Mouse (Mus musculus) hindbrain, embryonic 12.5 days (tissue): ENCODE measurements around the gene Isca1. TPM values are rescaled to one million over a fixed set of nuclear protein-coding genes. Genes with fewer than 3 reads are reported as not detected.
"Not testable (repeated sequence)": the region's sequence is repeated elsewhere in the genome, so short reads cannot be mapped to it uniquely, and the experiment has no call there.

Source experiments
- ATAC-seq: fragments of 200-750 bp; cut with Nextera tagmentation; 2 replicates; pipeline ENCODE4 v1.8.0; 2017; ENCODE audit warnings: moderate TSS enrichment; ENCODE audit not compliant: low FRiP score
- H3K27ac ChIP-seq: fragments of 300-500 bp; sonication (generic); 2 replicates; pipeline ENCODE4 v1.5.1; 2016; ENCODE audit warnings: mild to moderate bottlenecking
- H3K27me3 ChIP-seq: fragments of 300-500 bp; sonication (generic); 2 replicates; pipeline ENCODE4 v1.6.1; 2016; ENCODE audit warnings: mild to moderate bottlenecking
- H3K36me3 ChIP-seq: fragments of 300-500 bp; sonication (generic); 2 replicates; pipeline ENCODE4 v1.6.1; 2016; ENCODE audit warnings: mild to moderate bottlenecking
- H3K4me1 ChIP-seq: fragments of 300-500 bp; sonication (generic); 2 replicates; pipeline ENCODE4 v1.6.1; 2016
- H3K4me2 ChIP-seq: fragments of 300-500 bp; sonication (generic); replicated peaks from 2 replicates; pipeline ENCODE4 v1.6.1; 2016; ENCODE audit warnings: mild to moderate bottlenecking
- H3K4me3 ChIP-seq: fragments of 300-500 bp; sonication (generic); 2 replicates; pipeline ENCODE4 v1.5.1; 2016; ENCODE audit warnings: mild to moderate bottlenecking
- H3K9ac ChIP-seq: fragments of 300-500 bp; sonication (generic); 2 replicates; pipeline ENCODE4 v1.6.1; 2016; ENCODE audit warnings: mild to moderate bottlenecking, moderate library complexity
- H3K9me3 ChIP-seq: fragments of 300-500 bp; sonication (generic); replicated peaks from 2 replicates; pipeline ENCODE4 v1.6.1; 2016; ENCODE audit warnings: mild to moderate bottlenecking
- WGBS: fragments of 180-500 bp; shearing (Covaris S2); methylation state at CpG from one replicate; pipeline ENCODE4 v1.1.7; 2016; 5-methylcytosine and 5-hydroxymethylcytosine counted together
- polyA plus RNA-seq: library from polyadenylated mRNA; unstranded; fragments of >200 nt; fragmentation: Nextera tagmentation; extraction: Ambion mirVana; gene quantifications from 2 replicates; pipeline ENCODE4 v1.2.1, GENCODE M21; 2016

The Isca1 gene
- polyA plus RNA-seq, 1 experiment from 2014 or later, result 124 TPM

- H3K27me3 ChIP-seq, H3K27ac ChIP-seq, H3K4me3 ChIP-seq, ATAC-seq, H3K9me3 ChIP-seq, H3K4me2 ChIP-seq, H3K9ac ChIP-seq, H3K4me1 ChIP-seq, H3K36me3 ChIP-seq: not testable (repeated sequence)
- WGBS, result 35% methylated on average over 6 of the region's 6 CpGs
Measured at GRCm38 (mm10) chr13:59718857-59719440, 50.7 kb downstream of the Isca1 start.

- Histone ChIP-seq H3K9ac (no peak overlapping the region), H3K27me3 (no peaks in the 10 kb centered on the region), H3K36me3 (no peaks in the 10 kb centered on the region), H3K4me2 (no peak overlapping the region), H3K4me1 (no peaks in the 10 kb centered on the region), H3K27ac (no peak overlapping the region), H3K9me3 (no peaks in the 10 kb centered on the region), H3K4me3 (no peak overlapping the region)
- ATAC-seq, result no peak
- WGBS, result 41% methylated on average over 3 of the region's 3 CpGs
Measured at GRCm38 (mm10) chr13:59713710-59714109, 55.9 kb downstream of the Isca1 start.

GRCm38 (mm10) chr13:59711984-59712383, 57.6 kb downstream of the Isca1 start, which contains the start of gene Spata31d1b:
Spata31d1b (plus strand) TSS chr13:59712284.
- H3K27me3 ChIP-seq, H3K4me2 ChIP-seq, H3K27ac ChIP-seq, H3K9me3 ChIP-seq, H3K4me3 ChIP-seq, H3K36me3 ChIP-seq, ATAC-seq, H3K9ac ChIP-seq, H3K4me1 ChIP-seq: not testable (repeated sequence)
- WGBS, result 73% methylated on average over 3 of the region's 3 CpGs

- H3K4me2 ChIP-seq, result no peak within 1 kb of the TSS
- no peaks in the 10 kb centered on the region for H3K27me3 ChIP-seq
- no peak within 1 kb of the TSS for H3K9ac ChIP-seq
- WGBS, result 91% methylated on average over 15 of the region's 15 CpGs
- no peak within 1 kb of the TSS for H3K4me3 ChIP-seq
- H3K36me3 ChIP-seq, result no peaks in the 10 kb centered on the region
- no peak for ATAC-seq
- H3K27ac ChIP-seq, result no peak within 1 kb of the TSS
- no peaks in the 10 kb centered on the region for H3K9me3 ChIP-seq
- no peaks in the 10 kb centered on the region for H3K4me1 ChIP-seq
Measured at GRCm38 (mm10) chr13:59710230-59710629, 59.4 kb downstream of the Isca1 start, which contains the start of gene Spata31d1a. Spata31d1a (minus strand) TSS chr13:59710330.

Other genes starting within 250 kb of the Isca1 start
- gene Agtpbp1, start 184.6 kb downstream of the Isca1 start, polyA plus RNA-seq, result 34.2 and 40.8 TPM in 2 replicates
- gene Naa35, start 184.6 kb downstream of the Isca1 start, polyA plus RNA-seq, result 108 and 143 TPM in 2 replicates
- gene Golm1, start 94.0 kb downstream of the Isca1 start, polyA plus RNA-seq, result 91.3 and 93.3 TPM in 2 replicates
- not detected in 2 replicates for gene 4921517D22Rik, start 75.7 kb downstream of the Isca1 start, polyA plus RNA-seq
- gene Spata31d1a, start 59.5 kb downstream of the Isca1 start, polyA plus RNA-seq, result 0.04 TPM in 1 of 2 replicates, not detected in the other
- gene Spata31d1b, start 57.5 kb downstream of the Isca1 start, polyA plus RNA-seq, result not detected in 2 replicates
- gene Spata31d1d, start 38.1 kb downstream of the Isca1 start, polyA plus RNA-seq, result not detected in 2 replicates
- 0.10 TPM in 1 of 2 replicates, not detected in the other for gene 1700014D04Rik, start 23.1 kb downstream of the Isca1 start, polyA plus RNA-seq
- gene Gm49354, start 12.4 kb upstream of the Isca1 start, polyA plus RNA-seq, result not detected in 2 replicates
- gene Tut7, start 53.3 kb upstream of the Isca1 start, polyA plus RNA-seq, result 62.9 and 70.8 TPM in 2 replicates